Mouse (Mus musculus): Measurements from ENCODE around the gene Gm45623. TPM values are rescaled to one million over a fixed set of nuclear protein-coding genes. Genes with fewer than 3 reads are reported as not detected.

Gm45623 gene
- not detected for polyA plus RNA-seq (2014; fragmentation: Illumina TruSeq; extraction: RNeasy Lipid Tissue Mini Kit (QIAGEN cat#74804); ENCODE audit: low read depth, low replicate concordance)

GRCm38 (mm10) chr13:56753192-56753951, at the start of gene Gm45623:
TSS of gene Gm45623 (minus strand) at chr13:56753827.

GRCm38 (mm10) chr13:56702469-56703221, 51.0 kb downstream of the Gm45623 start, which contains the start of gene Smad5:
TSS of gene Smad5 (plus strand) at chr13:56703010.

Other genes with a start within 250 kb of the Gm45623 start
- gene Fbxl21, start 231.4 kb downstream of the Gm45623 start, polyA plus RNA-seq (2014; fragmentation: Illumina TruSeq; extraction: RNeasy Lipid Tissue Mini Kit (QIAGEN cat#74804); ENCODE audit: low read depth, low replicate concordance): 1.7 TPM
- not detected for gene Lect2, start 205.3 kb downstream of the Gm45623 start, polyA plus RNA-seq (2014; fragmentation: Illumina TruSeq; extraction: RNeasy Lipid Tissue Mini Kit (QIAGEN cat#74804); ENCODE audit: low read depth, low replicate concordance)
- 20.5 TPM for gene Tgfbi, start 144.3 kb downstream of the Gm45623 start, polyA plus RNA-seq (2014; fragmentation: Illumina TruSeq; extraction: RNeasy Lipid Tissue Mini Kit (QIAGEN cat#74804); ENCODE audit: low read depth, low replicate concordance)
- gene Smad5, start 50.8 kb downstream of the Gm45623 start, polyA plus RNA-seq (2014; fragmentation: Illumina TruSeq; extraction: RNeasy Lipid Tissue Mini Kit (QIAGEN cat#74804); ENCODE audit: low read depth, low replicate concordance): 50.3 TPM
- not detected for gene Trpc7, start 142.2 kb upstream of the Gm45623 start, polyA plus RNA-seq (2014; fragmentation: Illumina TruSeq; extraction: RNeasy Lipid Tissue Mini Kit (QIAGEN cat#74804); ENCODE audit: low read depth, low replicate concordance)